Mouse (Mus musculus): Measurements from ENCODE around the gene Ptges.

DNA sequence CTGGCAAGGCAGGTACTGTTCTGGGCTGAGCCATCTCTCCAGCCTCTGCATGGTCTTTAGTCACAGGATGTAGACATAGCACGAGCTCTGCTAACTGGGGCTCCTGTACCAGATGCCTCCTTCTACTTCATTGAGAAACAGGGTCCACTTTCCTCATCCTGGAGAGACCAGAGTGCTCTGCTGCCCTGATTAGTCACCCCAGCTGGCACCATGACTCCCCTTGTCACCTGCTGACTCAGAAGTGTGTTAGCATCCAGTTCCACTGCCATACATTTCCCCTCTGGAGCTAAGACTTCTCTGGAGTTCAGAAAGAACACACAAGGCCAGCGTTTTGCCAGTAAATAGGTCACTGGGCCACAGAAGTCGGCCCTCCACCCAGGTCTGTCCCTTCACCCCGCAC, 4.5 kb downstream of the Ptges start:
- no peak for TF ChIP-seq CTCF (IDR thresholded peaks at IDR 0.05; ENCODE audit: borderline replicate concordance, insufficient read depth, low read length)
- TF ChIP-seq POLR2A (IDR thresholded peaks at IDR 0.05; ENCODE audit: low read depth, low read length), result no peak
